Mouse (Mus musculus): Measurements from ENCODE around the gene Mfsd12. TPM values are rescaled to one million over a fixed set of nuclear protein-coding genes. Genes with fewer than 3 reads are reported as not detected.
A peak's percentile ranks its signal among the peaks of the same experiment; 100 is the strongest.

Gene Mfsd12
- polyA plus RNA-seq, 1 experiment from 2014 or later, result 11.7 TPM

- no peak overlapping the region for H3K27ac ChIP-seq
- H3K4me1 ChIP-seq (replicated peaks), result peaks cover 30% of the 10 kb centered on the region
- H3K9ac ChIP-seq, result no peak overlapping the region
- H3K4me2 ChIP-seq, result no peak overlapping the region
- no peak for ATAC-seq (replicated peaks; ENCODE audit: insufficient number of reproducible peaks, insufficient read depth, low FRiP score, low read depth)
- H3K27me3 ChIP-seq, result no peaks in the 10 kb centered on the region
- no peak overlapping the region for H3K4me3 ChIP-seq
- peaks cover 43% of the 10 kb centered on the region for H3K36me3 ChIP-seq
- H3K9me3 ChIP-seq (replicated peaks), result no peaks in the 10 kb centered on the region
- 89% methylated on average over 10 of the region's 10 CpGs for WGBS
Measured at GRCm38 (mm10) chr10:81375322-81375721, 18.0 kb downstream of the Mfsd12 start.

DNA sequence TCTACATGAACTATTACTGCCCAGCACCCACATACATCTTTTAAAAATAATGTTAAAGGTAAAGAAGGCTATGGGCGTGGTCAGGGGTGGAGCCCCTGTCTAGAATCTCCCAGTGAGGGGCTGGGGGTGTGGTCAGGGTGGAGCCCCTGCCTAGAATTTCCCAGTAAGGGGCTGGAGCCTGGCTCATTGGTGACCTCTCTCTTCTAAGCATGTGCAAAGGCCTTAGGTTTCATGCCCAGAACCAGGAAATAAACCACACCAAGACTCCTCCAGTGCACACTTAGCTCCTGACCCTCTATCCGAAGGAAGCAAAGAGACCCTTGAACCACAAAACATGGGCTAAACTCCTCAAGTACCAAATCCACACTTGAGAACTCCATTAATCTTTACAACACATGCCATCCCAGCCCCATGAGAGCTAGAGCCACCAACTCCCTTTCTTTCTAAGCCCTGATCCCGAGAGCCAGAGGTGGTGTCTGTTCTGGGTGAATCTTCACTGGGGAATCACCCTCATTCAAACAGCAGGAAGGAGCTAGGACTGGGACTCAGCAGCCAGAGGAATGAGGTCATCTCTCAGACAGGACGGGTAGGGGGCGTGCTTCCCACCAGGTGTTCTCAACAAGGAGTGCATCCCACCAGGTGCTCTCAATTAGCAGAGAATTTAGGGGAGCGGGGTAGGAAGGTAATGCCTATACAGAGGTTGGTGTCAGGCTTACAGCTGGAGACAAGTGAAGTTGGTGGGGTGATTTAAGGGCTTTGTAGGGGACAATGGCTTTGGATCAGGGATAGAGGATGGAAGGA lies 19.5 kb downstream of the Mfsd12 start:
- H3K4me3 ChIP-seq, result peak overlapping the region; percentile 93
- H3K9me3 ChIP-seq (replicated peaks), result no peaks in the 10 kb centered on the region
- peaks cover 30% of the 10 kb centered on the region for H3K4me1 ChIP-seq (replicated peaks)
- H3K9ac ChIP-seq, result peak overlapping the region; percentile 98
- peak overlapping the region; percentile 89 for H3K4me2 ChIP-seq
- ATAC-seq (replicated peaks; ENCODE audit: insufficient number of reproducible peaks, insufficient read depth, low FRiP score, low read depth), result no peak
- H3K36me3 ChIP-seq, result peaks cover 28% of the 10 kb centered on the region; the same call in 1 of the 2 replicates
- no peaks in the 10 kb centered on the region for H3K27me3 ChIP-seq
- WGBS, result 35% methylated on average over 6 of the region's 6 CpGs
- H3K27ac ChIP-seq, result peak overlapping the region; percentile 77

GRCm38 (mm10) chr10:81377362-81377664 lies 20.0 kb downstream of the Mfsd12 start:
- WGBS, result 48% methylated on average over 2 of the region's 2 CpGs

DNA sequence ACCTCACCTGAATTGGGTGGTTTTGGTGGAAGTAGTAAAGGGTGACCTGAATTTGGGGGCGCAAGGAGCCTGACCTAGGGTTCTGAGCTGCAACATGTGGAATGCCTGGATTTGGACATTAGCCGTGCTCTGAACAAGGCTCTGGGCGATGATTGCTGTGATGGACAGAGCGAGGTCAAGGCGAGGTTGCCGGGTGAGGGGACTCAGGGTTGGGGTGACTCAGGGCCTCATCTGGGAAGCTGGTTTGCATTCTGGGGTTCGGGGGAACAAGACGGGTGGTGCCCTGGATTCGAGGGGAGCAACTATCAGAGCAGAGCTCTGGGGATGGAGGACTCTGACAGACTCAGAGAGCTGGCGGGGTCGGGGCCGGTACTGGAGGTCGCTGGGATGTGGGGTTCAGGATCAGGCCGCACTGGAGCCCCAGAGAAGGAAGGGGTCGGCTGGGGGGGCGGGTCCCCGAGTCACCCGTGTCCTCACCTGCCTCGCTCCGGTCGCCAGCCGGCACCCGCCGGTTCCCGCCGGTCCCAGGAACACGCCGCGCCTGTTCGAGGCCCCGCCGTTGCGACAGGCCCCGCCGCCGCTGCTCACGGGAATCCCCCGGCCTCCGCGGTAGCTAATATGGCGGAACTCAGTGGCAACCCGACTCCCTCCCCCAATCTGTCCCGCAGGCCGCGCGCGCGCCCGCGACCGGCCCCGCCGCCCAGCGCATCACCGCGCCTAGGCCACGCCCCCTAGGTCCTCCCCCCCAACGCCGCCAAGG lies 20.7 kb downstream of the Mfsd12 start, which contains the start of gene Fzr1:
Gene Fzr1 (minus strand): TSS at position 724 of the 760 bp plus-strand sequence.
- WGBS, result 1% methylated on average over 48 of the region's 59 CpGs
- Histone ChIP-seq H3K4me2 (peak within 1 kb of the TSS; percentile 89), H3K36me3 (peaks cover 21% of the 10 kb centered on the region; the same call in 1 of the 2 replicates)

More at GRCm38 (mm10) chr10:81377362-81377664, 20.0 kb downstream of the Mfsd12 start:
- H3K4me2 ChIP-seq, result peak overlapping the region; percentile 89
- no peaks in the 10 kb centered on the region for H3K9me3 ChIP-seq (replicated peaks)
- H3K9ac ChIP-seq, result peak overlapping the region; percentile 98
- peak overlapping the region; percentile 77 for H3K27ac ChIP-seq
- H3K27me3 ChIP-seq, result no peaks in the 10 kb centered on the region
- no peak for ATAC-seq (replicated peaks; ENCODE audit: insufficient number of reproducible peaks, insufficient read depth, low FRiP score, low read depth)
- H3K4me3 ChIP-seq, result peak overlapping the region; percentile 93
- H3K36me3 ChIP-seq, result peaks cover 26% of the 10 kb centered on the region; the same call in 1 of the 2 replicates
- peaks cover 36% of the 10 kb centered on the region for H3K4me1 ChIP-seq (replicated peaks)

DNA sequence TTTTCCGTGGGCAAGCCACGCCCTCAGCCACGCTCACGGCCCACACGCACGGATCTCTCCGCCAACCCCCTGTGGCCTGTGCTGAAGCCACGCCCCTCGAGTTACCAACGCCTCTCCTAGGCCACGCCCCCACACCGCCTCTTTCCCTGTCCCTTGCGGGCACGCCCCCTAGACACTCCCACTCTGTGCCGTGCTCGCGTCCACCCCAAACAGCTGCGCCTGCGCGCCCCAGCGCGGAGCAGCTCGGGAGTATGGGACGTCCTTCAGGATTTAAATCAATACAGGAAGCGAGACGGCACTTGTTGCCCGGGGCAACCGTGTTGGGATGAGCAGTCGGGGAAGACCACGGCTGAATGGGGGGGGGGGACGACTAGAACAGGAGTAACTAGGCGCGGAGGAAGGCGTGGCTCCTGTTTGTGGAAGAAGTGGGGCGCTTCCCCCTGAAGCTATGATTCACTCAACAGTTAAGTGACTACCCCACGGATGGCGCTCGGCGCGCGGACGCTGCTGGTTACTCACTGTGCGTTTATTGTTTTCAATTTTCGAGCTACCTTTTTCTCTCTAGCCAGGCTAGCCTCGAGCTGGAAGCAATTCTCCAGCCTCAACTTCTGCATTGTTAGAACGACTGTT lies 21.4 kb downstream of the Mfsd12 start:
- Histone ChIP-seq H3K9me3 (replicated peaks) (no peaks in the 10 kb centered on the region), H3K36me3 (peaks cover 14% of the 10 kb centered on the region; the same call in 1 of the 2 replicates), H3K27me3 (no peaks in the 10 kb centered on the region), H3K4me2 (peak overlapping the region; percentile 89), H3K27ac (peak overlapping the region; percentile 77), H3K4me1 (replicated peaks) (peaks cover 39% of the 10 kb centered on the region), H3K4me3 (peak overlapping the region; percentile 93), H3K9ac (peak overlapping the region; percentile 60)
- peak; percentile 93 for ATAC-seq (replicated peaks; ENCODE audit: insufficient number of reproducible peaks, insufficient read depth, low FRiP score, low read depth)
- WGBS, result under 1% methylated on average over 46 of the region's 46 CpGs

More for the DNA sequence above, 20.7 kb downstream of the Mfsd12 start, which contains the start of gene Fzr1:
- Histone ChIP-seq H3K27me3 (no peaks in the 10 kb centered on the region), H3K4me3 (peak within 1 kb of the TSS; percentile 93), H3K4me1 (replicated peaks) (peaks cover 39% of the 10 kb centered on the region), H3K9me3 (replicated peaks) (no peaks in the 10 kb centered on the region), H3K9ac (peak within 1 kb of the TSS; percentile 98), H3K27ac (peak within 1 kb of the TSS; percentile 77)
- ATAC-seq (replicated peaks; ENCODE audit: insufficient number of reproducible peaks, insufficient read depth, low FRiP score, low read depth), result 0 out of 2 replicates have a peak, but pooled peaks have one; percentile 8

DNA sequence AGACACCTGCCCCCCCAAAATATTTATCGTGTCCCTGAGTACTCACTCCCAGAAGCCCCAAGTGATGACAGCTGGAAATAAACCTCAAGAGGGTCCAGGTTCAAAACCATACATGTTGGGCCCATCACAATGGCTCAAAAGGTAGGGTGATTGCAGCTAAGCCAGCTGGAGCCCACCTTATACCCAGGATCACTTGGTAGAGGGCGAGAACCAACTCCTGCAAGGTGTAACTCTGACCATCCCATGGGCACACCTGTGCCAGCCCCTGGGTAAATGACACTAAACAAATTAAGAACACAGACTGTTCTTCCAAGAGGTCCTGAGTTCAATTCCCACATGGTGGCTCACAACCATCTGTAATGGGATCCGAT lies 21.9 kb downstream of the Mfsd12 start:
- Histone ChIP-seq H3K27me3 (no peaks in the 10 kb centered on the region), H3K9me3 (replicated peaks) (no peaks in the 10 kb centered on the region), H3K4me1 (replicated peaks) (peaks cover 39% of the 10 kb centered on the region), H3K27ac (peak overlapping the region; percentile 68), H3K9ac (peak overlapping the region; percentile 60), H3K36me3 (peaks cover 11% of the 10 kb centered on the region; the same call in 1 of the 2 replicates), H3K4me3 (peak overlapping the region; percentile 93), H3K4me2 (peak overlapping the region; percentile 79)
- 58% methylated on average over 3 of the region's 3 CpGs for WGBS
- ATAC-seq (replicated peaks; ENCODE audit: insufficient number of reproducible peaks, insufficient read depth, low FRiP score, low read depth), result no peak

GRCm38 (mm10) chr10:81379809-81380378 lies 22.6 kb downstream of the Mfsd12 start:
- 82% methylated on average over 6 of the region's 6 CpGs for WGBS
- Histone ChIP-seq H3K9me3 (replicated peaks) (no peaks in the 10 kb centered on the region), H3K4me3 (no peak overlapping the region), H3K4me1 (replicated peaks) (peaks cover 39% of the 10 kb centered on the region), H3K36me3 (peaks cover 8% of the 10 kb centered on the region; the same call in 1 of the 2 replicates), H3K27ac (no peak overlapping the region), H3K27me3 (no peaks in the 10 kb centered on the region), H3K9ac (no peak overlapping the region), H3K4me2 (no peak overlapping the region)
- no peak for ATAC-seq (replicated peaks; ENCODE audit: insufficient number of reproducible peaks, insufficient read depth, low FRiP score, low read depth)

- peak overlapping the region; percentile 11 for H3K27ac ChIP-seq
- no peak overlapping the region for H3K9ac ChIP-seq
- no peak for ATAC-seq (replicated peaks; ENCODE audit: insufficient number of reproducible peaks, insufficient read depth, low FRiP score, low read depth)
- peaks cover 34% of the 10 kb centered on the region for H3K4me1 ChIP-seq (replicated peaks)
- WGBS, result 23% methylated on average over 5 of the region's 5 CpGs
- H3K36me3 ChIP-seq, result peaks cover 9% of the 10 kb centered on the region
- H3K27me3 ChIP-seq, result no peaks in the 10 kb centered on the region
- no peaks in the 10 kb centered on the region for H3K9me3 ChIP-seq (replicated peaks)
- no peak overlapping the region for H3K4me2 ChIP-seq
- no peak overlapping the region for H3K4me3 ChIP-seq
Measured at GRCm38 (mm10) chr10:81382039-81382438, 24.7 kb downstream of the Mfsd12 start.

DNA sequence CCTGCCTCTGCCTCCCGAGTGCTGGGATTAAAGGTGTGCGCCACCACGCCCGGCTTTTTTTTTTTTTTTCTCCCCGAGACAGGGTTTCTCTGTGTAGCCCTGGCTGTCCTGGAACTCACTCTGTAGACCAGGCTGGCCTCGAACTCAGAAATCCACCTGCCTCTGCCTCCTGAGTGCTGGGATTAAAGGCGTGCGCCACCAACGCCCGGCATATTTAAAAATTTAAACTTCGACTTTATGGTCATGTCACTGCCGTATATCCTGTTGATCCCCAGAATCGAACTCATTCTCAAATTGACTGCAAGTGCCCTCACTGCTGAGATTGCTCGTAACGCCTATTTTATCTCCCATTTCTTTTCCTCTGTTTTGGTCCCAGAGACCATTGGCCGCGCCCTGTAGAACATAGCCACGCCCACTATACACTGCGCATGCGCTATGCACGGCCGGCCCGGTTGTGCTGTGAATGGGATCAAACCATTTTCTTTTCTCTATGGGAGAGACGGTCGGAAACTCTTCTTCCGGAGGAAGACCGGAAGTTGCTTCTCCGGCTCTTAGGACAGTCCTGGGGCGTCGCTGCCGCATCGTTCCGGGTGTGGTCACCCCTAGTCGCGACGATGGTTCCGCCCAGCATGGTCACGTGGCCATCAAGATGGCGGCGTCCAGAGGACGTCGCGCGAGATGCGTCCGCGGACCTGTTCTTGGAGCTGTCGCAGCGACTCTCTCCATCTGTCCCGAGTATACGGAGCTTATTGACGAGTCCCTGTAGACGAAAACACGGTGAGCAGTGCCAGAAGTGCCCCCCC lies 26.7 kb downstream of the Mfsd12 start, which contains the start of the genes Dohh and Gm48551:
Gene Dohh (plus strand): TSS at position 627 of the 803 bp plus-strand sequence.
Gene Gm48551 (plus strand): TSS at position 665 of the 803 bp plus-strand sequence.
- WGBS, result 5% methylated on average over 53 of the region's 54 CpGs
- ATAC-seq (replicated peaks; ENCODE audit: insufficient number of reproducible peaks, insufficient read depth, low FRiP score, low read depth), result peak; percentile 93
- Histone ChIP-seq H3K4me3 (peak within 1 kb of the TSS; percentile 95), H3K9ac (peak within 1 kb of the TSS; percentile 86), H3K27ac (peak within 1 kb of the TSS; percentile 86), H3K27me3 (no peaks in the 10 kb centered on the region), H3K9me3 (replicated peaks) (no peaks in the 10 kb centered on the region), H3K4me2 (peak within 1 kb of the TSS; percentile 87), H3K36me3 (peaks cover 28% of the 10 kb centered on the region), H3K4me1 (replicated peaks) (peaks cover 26% of the 10 kb centered on the region)

DNA sequence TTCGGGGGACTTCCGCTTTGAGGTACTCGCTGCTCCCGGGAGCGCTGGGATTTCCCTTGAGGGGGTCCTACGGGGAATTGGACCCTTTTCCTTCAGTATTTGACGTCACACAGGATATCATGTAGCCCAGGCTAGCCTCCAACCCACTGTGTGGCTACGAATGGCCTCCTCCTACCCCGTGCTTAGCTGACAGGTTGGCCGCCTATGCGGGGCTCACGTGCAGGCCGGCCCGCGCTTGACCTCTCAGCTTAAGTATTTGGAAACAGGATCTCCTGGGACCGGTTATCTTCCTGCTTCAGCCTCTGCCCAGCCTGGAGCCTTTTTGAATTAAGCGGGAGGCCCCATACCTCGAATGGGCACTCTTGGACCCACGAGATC lies 27.3 kb downstream of the Mfsd12 start:
- no peaks in the 10 kb centered on the region for H3K9me3 ChIP-seq (replicated peaks)
- H3K9ac ChIP-seq, result peak overlapping the region; percentile 86
- no peaks in the 10 kb centered on the region for H3K27me3 ChIP-seq
- peaks cover 28% of the 10 kb centered on the region for H3K36me3 ChIP-seq
- H3K4me1 ChIP-seq (replicated peaks), result peaks cover 29% of the 10 kb centered on the region
- H3K4me2 ChIP-seq, result peak overlapping the region; percentile 87
- H3K4me3 ChIP-seq, result peak overlapping the region; percentile 95
- H3K27ac ChIP-seq, result peak overlapping the region; percentile 86
- WGBS, result 0% methylated on average over 19 of the region's 19 CpGs
- peak; percentile 34; the same call in 1 of the 2 replicates for ATAC-seq (replicated peaks; ENCODE audit: insufficient number of reproducible peaks, insufficient read depth, low FRiP score, low read depth)
